Mouse (Mus musculus) MEL (cell line): ENCODE measurements around the gene Itga9. TPM values are rescaled to one million over a fixed set of nuclear protein-coding genes. Genes with fewer than 3 reads are reported as not detected.

Source experiments
- DNase-seq: peaks from one replicate; pipeline ENCODE4 v3.0.0; 2011; ENCODE audit warnings: low read depth, low spot score
- H3K27ac ChIP-seq: 2 replicates; pipeline ENCODE4 v1.5.1; 2012; ENCODE audit warnings: low read depth, mild to moderate bottlenecking, control low read depth, low read length, moderate library complexity; ENCODE audit not compliant: control insufficient read depth
- H3K27me3 ChIP-seq, 2 experiments: fragments of 150-350 bp in 1 of 2; sonication (generic) in 1 of 2; 2 replicates each; pipeline ENCODE4 v1.6.1; 2012; ENCODE audit warnings: low read length in 2 of 2, mild to moderate bottlenecking in 2 of 2, improper control_type of control experiment in 1 of 2, moderate library complexity in 1 of 2; ENCODE audit not compliant: insufficient read depth in 2 of 2, control insufficient read depth in 1 of 2
- H3K36me3 ChIP-seq, 2 experiments: 2 replicates each; pipeline ENCODE4 v1.6.1; 2012 to 2014; ENCODE audit warnings: low read length in 2 of 2, improper control_type of control experiment in 1 of 2, inconsistent platforms in 1 of 2, mild to moderate bottlenecking in 1 of 2; ENCODE audit not compliant: insufficient read depth in 2 of 2, control insufficient read depth in 1 of 2
- H3K4me1 ChIP-seq, 2 experiments: fragments of 150-350 bp in 1 of 2; sonication (generic) in 1 of 2; 2 replicates each; pipeline ENCODE4 v1.6.1; 2012; ENCODE audit warnings: low read length in 2 of 2, improper control_type of control experiment in 1 of 2, mild to moderate bottlenecking in 1 of 2; ENCODE audit not compliant: insufficient read depth in 2 of 2, control insufficient read depth in 1 of 2
- H3K4me3 ChIP-seq, 2 experiments: fragments of 150-350 bp in 1 of 2; sonication (generic) in 1 of 2; 2 replicates each; pipeline ENCODE4 v1.5.1; 2012; ENCODE audit warnings: low read depth in 2 of 2, low read length in 2 of 2, mild to moderate bottlenecking in 2 of 2, moderate library complexity in 2 of 2, control low read depth in 1 of 2, improper control_type of control experiment in 1 of 2; ENCODE audit not compliant: control insufficient read depth in 1 of 2, insufficient read depth in 1 of 2
- H3K79me2 ChIP-seq: 2 replicates; pipeline ENCODE4 v1.6.1; 2012; ENCODE audit warnings: mild to moderate bottlenecking, low read length, moderate library complexity; ENCODE audit not compliant: control insufficient read depth, poor library complexity, insufficient read depth
- H3K9ac ChIP-seq: 2 replicates; pipeline ENCODE4 v1.6.1; 2012; ENCODE audit warnings: low read depth, mild to moderate bottlenecking, control low read depth, low read length, moderate library complexity; ENCODE audit not compliant: control insufficient read depth, poor library complexity, severe bottlenecking
- H3K9me3 ChIP-seq: fragments of 150-350 bp; sonication (generic); replicated peaks from 2 replicates; pipeline ENCODE4 v1.6.1; 2012; ENCODE audit warnings: mild to moderate bottlenecking, low read length, improper control_type of control experiment, moderate library complexity; ENCODE audit not compliant: insufficient read depth
- BHLHE40 ChIP-seq: IDR thresholded peaks from 2 replicates; pipeline ENCODE4 v1.6.1; 2012; ENCODE audit warnings: low read depth, mild to moderate bottlenecking, inconsistent platforms, low read length, improper control_type of control experiment, borderline replicate concordance
- CHD1 ChIP-seq: IDR thresholded peaks from 2 replicates; pipeline ENCODE4 v1.6.1; 2012; ENCODE audit warnings: low read depth, mild to moderate bottlenecking, inconsistent platforms, low read length, improper control_type of control experiment
- CHD2 ChIP-seq: IDR thresholded peaks from 2 replicates; pipeline ENCODE4 v1.6.1; 2011; ENCODE audit warnings: low read length, improper control_type of control experiment
- CTCF ChIP-seq, 3 experiments: IDR thresholded peaks in 2 of 3; conservative IDR thresholded peaks in 1 of 3; 2 replicates each; pipeline ENCODE4 v1.5.1; 2011 to 2012; ENCODE audit warnings: low read length in 3 of 3, low read depth in 2 of 3, mild to moderate bottlenecking in 2 of 3, improper control_type of control experiment in 1 of 3, inconsistent platforms in 1 of 3, mixed read lengths in 1 of 3, moderate library complexity in 1 of 3; ENCODE audit not compliant: control insufficient read depth in 1 of 3, insufficient read depth in 1 of 3, poor library complexity in 1 of 3, severe bottlenecking in 1 of 3
- GABPA ChIP-seq: IDR thresholded peaks from 2 replicates; pipeline ENCODE4 v1.6.1; 2012; ENCODE audit warnings: low read depth, mild to moderate bottlenecking, inconsistent platforms, low read length, improper control_type of control experiment, moderate library complexity
- GATA1 ChIP-seq: IDR thresholded peaks from 2 replicates; pipeline ENCODE4 v1.6.1; 2011; ENCODE audit warnings: low read depth, low read length, improper control_type of control experiment
- HCFC1 ChIP-seq: IDR thresholded peaks from 2 replicates; pipeline ENCODE4 v1.6.1; 2012; ENCODE audit warnings: low read depth, mild to moderate bottlenecking, inconsistent platforms, low read length, improper control_type of control experiment, moderate library complexity
- MAX ChIP-seq: IDR thresholded peaks from 2 replicates; pipeline ENCODE4 v1.6.1; 2011; ENCODE audit warnings: low read length, improper control_type of control experiment
- MXI1 ChIP-seq: IDR thresholded peaks from 2 replicates; pipeline ENCODE4 v1.6.1; 2011; ENCODE audit warnings: mild to moderate bottlenecking, low read depth, low read length, improper control_type of control experiment
- MYB ChIP-seq: IDR thresholded peaks from 2 replicates; pipeline ENCODE4 v1.6.1; 2011; ENCODE audit warnings: mild to moderate bottlenecking, low read depth, low read length, improper control_type of control experiment
- MYC ChIP-seq: IDR thresholded peaks from 2 replicates; pipeline ENCODE4 v1.6.1; 2011; ENCODE audit warnings: low read depth, mild to moderate bottlenecking, low read length, improper control_type of control experiment, moderate library complexity
- NRF1 ChIP-seq: IDR thresholded peaks from 2 replicates; pipeline ENCODE4 v1.6.1; 2014; ENCODE audit warnings: low read depth, mild to moderate bottlenecking, inconsistent platforms, low read length, improper control_type of control experiment, moderate library complexity; ENCODE audit not compliant: poor library complexity, insufficient read depth, severe bottlenecking
- POLR2AphosphoS2 ChIP-seq: IDR thresholded peaks from 2 replicates; pipeline ENCODE4 v1.6.1; 2011; ENCODE audit warnings: low read length, improper control_type of control experiment
- TBP ChIP-seq: IDR thresholded peaks from 2 replicates; pipeline ENCODE4 v1.8.0; 2011; ENCODE audit warnings: low read depth, low read length, improper control_type of control experiment
- USF1 ChIP-seq: IDR thresholded peaks from 2 replicates; pipeline ENCODE4 v1.6.1; 2014; ENCODE audit warnings: low read depth, mild to moderate bottlenecking, inconsistent platforms, low read length, improper control_type of control experiment, moderate library complexity
- ZKSCAN1 ChIP-seq: IDR thresholded peaks from 2 replicates; pipeline ENCODE4 v1.6.1; 2012; ENCODE audit warnings: low read depth, mild to moderate bottlenecking, inconsistent platforms, low read length, improper control_type of control experiment, moderate library complexity
- ZMIZ1 ChIP-seq: IDR thresholded peaks from 2 replicates; pipeline ENCODE4 v1.6.1; 2012; ENCODE audit warnings: low read depth, mild to moderate bottlenecking, inconsistent platforms, low read length, improper control_type of control experiment, moderate library complexity
- ZNF384 ChIP-seq: IDR thresholded peaks from 2 replicates; pipeline ENCODE4 v1.6.1; 2012; ENCODE audit warnings: low read depth, mild to moderate bottlenecking, inconsistent platforms, low read length, improper control_type of control experiment
- polyA plus RNA-seq, 2 experiments: library from polyadenylated mRNA; stranded (reverse) in 1 of 2; unstranded in 1 of 2; fragments of >175 nt in 1 of 2; fragments of >200 nt in 1 of 2; gene quantifications; 2 replicates each; pipeline versions ENCODE4 v1.2.1 to v1.2.4; 2012; ENCODE audit warnings: low replicate concordance in 2 of 2, low read depth in 1 of 2; ENCODE audit not compliant: insufficient read length in 2 of 2, insufficient read depth in 1 of 2, missing spikeins in 1 of 2
- total RNA-seq: library from RNA; depleted of rRNA; stranded (reverse); fragments of 300-350 nt; gene quantifications from 2 replicates; pipeline ENCODE4 v1.2.3, GENCODE M21; 2012

Itga9 gene
- total and polyA plus RNA-seq, 3 experiments, result 0.19 to 0.21 TPM; not detected in 1

DNA sequence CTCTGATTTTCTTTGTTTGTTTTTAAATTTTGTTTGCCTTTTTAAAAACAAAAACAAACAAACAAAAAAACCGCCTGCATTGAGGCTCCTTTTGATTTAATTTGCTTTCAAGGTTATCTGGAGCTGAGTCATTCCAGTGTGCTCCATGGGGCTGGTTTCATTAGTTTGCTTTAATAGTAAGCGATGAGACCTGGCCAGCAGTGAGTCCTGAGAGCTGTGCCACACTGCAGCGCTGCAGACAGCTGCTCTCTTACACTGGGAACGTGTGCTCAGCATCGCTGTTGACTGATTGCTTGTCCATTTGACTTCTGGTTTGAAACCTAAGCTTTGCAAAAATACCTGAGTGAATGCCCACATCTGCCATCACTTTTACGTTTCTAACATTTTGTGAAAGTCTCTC is 26.1 kb upstream of the Itga9 start:
- no peak for DNase-seq
- H3K4me1 ChIP-seq, result peaks cover 0 to 7% of the 10 kb centered on the region in 2 experiments; a peak in 2 of 4 replicates
- H3K9ac ChIP-seq, result no peak overlapping the region
- H3K9me3 ChIP-seq, result no peaks in the 10 kb centered on the region
- no peaks in the 10 kb centered on the region for H3K27me3 ChIP-seq
- no peaks in the 10 kb centered on the region for H3K79me2 ChIP-seq
- peaks cover 3 to 7% of the 10 kb centered on the region in 2 experiments for H3K36me3 ChIP-seq
- H3K27ac ChIP-seq, result no peak overlapping the region
- H3K4me3 ChIP-seq, result no peak overlapping the region
- TF ChIP-seq ZMIZ1, result no peak
- no peak for TF ChIP-seq POLR2AphosphoS2
- no peak for TF ChIP-seq MAX
- TF ChIP-seq USF1, result no peak
- TF ChIP-seq ZNF384, result no peak
- no peak for TF ChIP-seq BHLHE40
- TF ChIP-seq GATA1, result no peak
- TF ChIP-seq CHD2, result no peak
- TF ChIP-seq NRF1, result no peak
- no peak for TF ChIP-seq CTCF (IDR thresholded peaks at IDR 0.05 in 2 of 3, conservative IDR thresholded peaks at IDR 0.05 in 1 of 3; ENCODE audit: control insufficient read depth in 1 of 3, insufficient read depth in 1 of 3, low read depth in 2 of 3, low read length in 3 of 3, poor library complexity in 1 of 3, severe bottlenecking in 1 of 3)
- no peak for TF ChIP-seq HCFC1

DNA sequence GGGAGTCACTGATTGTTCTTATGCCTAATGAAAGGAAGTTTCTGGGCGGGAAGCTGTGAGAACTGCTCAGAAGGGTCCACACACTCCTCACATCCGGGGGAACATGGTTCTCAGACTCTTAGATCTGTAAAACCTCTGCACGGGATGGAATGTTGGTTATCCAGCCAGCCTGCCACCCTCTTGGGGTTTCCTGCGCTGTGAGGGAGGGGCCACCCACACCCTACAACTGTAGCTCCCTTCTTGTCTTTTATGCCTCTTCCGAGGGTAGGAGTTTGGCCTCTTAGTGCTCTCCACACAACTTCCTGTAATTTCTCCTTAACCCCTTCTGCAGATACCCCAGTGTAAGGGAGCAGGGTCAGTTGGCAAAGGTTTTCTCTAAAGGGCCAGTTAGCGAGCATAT is 23.7 kb upstream of the Itga9 start:
- no peak for TF ChIP-seq MYB
- no peak for TF ChIP-seq TBP
- TF ChIP-seq ZMIZ1, result no peak
- no peak for TF ChIP-seq CHD1
- TF ChIP-seq MAX, result no peak
- no peak for TF ChIP-seq ZKSCAN1
- no peak for TF ChIP-seq HCFC1
- no peak for TF ChIP-seq MXI1
- no peak for TF ChIP-seq GABPA
- no peak for TF ChIP-seq NRF1
- TF ChIP-seq MYC, result no peak
- H3K27ac ChIP-seq, result no peak overlapping the region
- no peaks in the 10 kb centered on the region for H3K27me3 ChIP-seq
- peaks cover 3 to 11% of the 10 kb centered on the region in 2 experiments for H3K36me3 ChIP-seq
- no peak overlapping the region for H3K9ac ChIP-seq
- DNase-seq, result no peak
- H3K4me1 ChIP-seq, result peaks cover 0 to 15% of the 10 kb centered on the region in 2 experiments
- no peaks in the 10 kb centered on the region for H3K79me2 ChIP-seq
- H3K4me3 ChIP-seq, result no peak overlapping the region
- no peaks in the 10 kb centered on the region for H3K9me3 ChIP-seq
